Mouse (Mus musculus) frontal cortex, postnatal 10 days (tissue): ENCODE results near the gene Pnisr.

ENCODE experiments used
- DNase-seq, 2 experiments: peaks; one replicate each; pipeline ENCODE4 v3.0.0; 2022; ENCODE audit warnings: low spot score in 2 of 2, mixed read lengths in 1 of 2

The Pnisr gene

GRCm38 (mm10) chr4:21847481-21848286 is at the start of gene Pnisr:
Pnisr (plus strand) TSS chr4:21847583.
- peak; percentile 91 to 93 for DNase-seq

- no peak for DNase-seq
Observed at GRCm38 (mm10) chr4:21801013-21801412, 46.4 kb upstream of the Pnisr start.

GRCm38 (mm10) chr4:21801620-21802019 is 45.8 kb upstream of the Pnisr start:
- no peak for DNase-seq

GRCm38 (mm10) chr4:21807204-21807603 is 40.2 kb upstream of the Pnisr start:
- no peak for DNase-seq

GRCm38 (mm10) chr4:21810608-21811007 is 36.8 kb upstream of the Pnisr start:
- DNase-seq, result no peak

GRCm38 (mm10) chr4:21812635-21813034 is 34.7 kb upstream of the Pnisr start:
- DNase-seq, result no peak

GRCm38 (mm10) chr4:21814029-21814428 is 33.4 kb upstream of the Pnisr start:
- DNase-seq, result peak; percentile 18 to 32

GRCm38 (mm10) chr4:21826616-21827015 is 20.8 kb upstream of the Pnisr start:
- DNase-seq, result no peak

- DNase-seq, result no peak
Observed at GRCm38 (mm10) chr4:21832844-21833243, 14.5 kb upstream of the Pnisr start.

- DNase-seq, result peak; percentile 78 to 88
Observed at GRCm38 (mm10) chr4:21848287-21848630, 876 bp downstream of the Pnisr start.

GRCm38 (mm10) chr4:21857481-21857880 is 10.1 kb downstream of the Pnisr start:
- no peak for DNase-seq

- no peak for DNase-seq
Observed at GRCm38 (mm10) chr4:21865226-21865625, 17.8 kb downstream of the Pnisr start.

- no peak for DNase-seq
Observed at GRCm38 (mm10) chr4:21878776-21879175, 31.4 kb downstream of the Pnisr start.

- peak; percentile 72 to 84 for DNase-seq
Observed at GRCm38 (mm10) chr4:21879565-21880220, 32.3 kb downstream of the Pnisr start, which contains the start of gene Coq3. Coq3 (plus strand) TSS chr4:21879673.

- DNase-seq, result no peak
Observed at GRCm38 (mm10) chr4:21882806-21883205, 35.4 kb downstream of the Pnisr start.

- DNase-seq, result no peak
Observed at GRCm38 (mm10) chr4:21885831-21886230, 38.4 kb downstream of the Pnisr start.
